Mouse (Mus musculus) gastrocnemius, postnatal 14 days (tissue): ENCODE results near the gene Tas2r125. TPM values are rescaled to one million over a fixed set of nuclear protein-coding genes. Genes with fewer than 3 reads are reported as not detected.
"Not testable (repeated sequence)": the region's sequence is repeated elsewhere in the genome, so short reads cannot be mapped to it uniquely, and the experiment has no call there.

ENCODE experiments used
- DNase-seq: peaks from one replicate; pipeline ENCODE4 v3.0.0; 2021; ENCODE audit warnings: mixed read lengths
- intact Hi-C: fragments of 180-260 bp; cut with DNase I; formaldehyde crosslinking; loops from one replicate; pipeline ENCODE4 v1.15.1; 2025; ENCODE audit warnings: low total_unique reads
- long read RNA-seq, 2 experiments: library from polyadenylated mRNA; stranded (forward); transcript quantifications; one replicate each; pipeline ENCODE4 v2.0.0; 2021
- total RNA-seq, 2 experiments: library from RNA; stranded (reverse); gene quantifications; 2 replicates each; pipeline ENCODE4 v1.2.3; 2021

Tas2r125 gene
- not detected for total RNA-seq
- long read RNA-seq, experiment 1 = 0 reads
- long read RNA-seq, experiment 2 = 0 reads

DNA sequence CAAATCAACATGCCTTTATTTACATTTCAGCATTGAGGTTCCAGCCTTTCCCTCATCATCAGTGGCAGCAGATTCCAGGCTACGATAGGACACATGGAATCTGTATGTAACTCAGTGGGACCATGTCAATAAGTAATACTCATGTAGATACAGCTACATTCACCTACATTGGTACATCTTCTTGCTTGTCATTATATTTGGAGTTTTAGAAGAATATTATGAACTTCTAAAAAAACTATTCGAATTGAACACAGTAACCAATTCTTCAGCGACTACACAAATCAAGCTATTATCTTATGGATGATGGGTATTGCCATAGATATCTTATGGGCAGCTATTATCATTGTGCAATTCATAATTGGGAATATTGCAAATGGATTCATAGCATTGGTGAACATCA is at the start of gene Tas2r125:
Gene Tas2r125 (plus strand): TSS at position 301 of the 400 bp plus-strand sequence.
- intact Hi-C loops = no loop called here
- DNase-seq = no peak

DNA sequence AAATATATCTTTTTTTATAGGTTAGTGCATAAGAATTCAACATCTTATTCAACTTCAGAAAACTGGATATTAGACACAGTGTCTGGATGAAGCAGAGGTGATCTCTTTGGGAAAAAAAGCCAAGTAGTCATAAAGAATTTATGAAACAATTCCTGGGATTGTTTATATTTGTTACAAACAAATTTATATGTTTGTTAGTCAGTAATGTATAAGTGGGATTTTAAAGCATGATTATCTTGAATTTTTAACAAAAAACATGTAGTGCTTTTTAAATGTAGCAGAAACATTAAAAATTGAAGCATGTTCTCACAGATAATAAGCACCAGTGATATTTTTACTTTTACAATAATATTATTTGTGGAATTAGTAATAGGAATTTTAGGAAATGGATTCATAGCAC is 41.7 kb upstream of the Tas2r125 start, which contains the start of gene Tas2r110:
Gene Tas2r110 (plus strand): TSS at position 301 of the 400 bp plus-strand sequence.
- intact Hi-C loops = no loop called here
- DNase-seq = no peak

DNA sequence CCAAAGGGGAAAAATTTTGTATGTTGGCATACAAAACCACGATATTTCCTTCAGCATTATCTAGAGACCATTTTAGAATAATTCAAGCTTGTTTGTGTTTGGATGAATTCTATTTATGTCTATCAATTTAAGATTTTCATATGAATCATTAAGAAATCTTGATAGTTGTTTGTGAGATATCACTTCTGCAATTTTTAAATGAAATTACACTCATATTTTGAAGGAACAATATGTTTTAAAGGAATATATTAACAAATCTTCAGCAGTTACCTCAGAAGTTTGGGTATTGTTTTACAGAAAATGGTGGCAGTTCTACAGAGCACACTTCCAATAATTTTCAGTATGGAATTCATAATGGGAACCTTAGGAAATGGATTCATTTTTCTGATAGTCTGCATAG is 16.7 kb upstream of the Tas2r125 start, which contains the start of gene Tas2r113:
Gene Tas2r113 (plus strand): TSS at position 301 of the 400 bp plus-strand sequence.
- intact Hi-C loops = no loop called here
- no peak for DNase-seq

DNA sequence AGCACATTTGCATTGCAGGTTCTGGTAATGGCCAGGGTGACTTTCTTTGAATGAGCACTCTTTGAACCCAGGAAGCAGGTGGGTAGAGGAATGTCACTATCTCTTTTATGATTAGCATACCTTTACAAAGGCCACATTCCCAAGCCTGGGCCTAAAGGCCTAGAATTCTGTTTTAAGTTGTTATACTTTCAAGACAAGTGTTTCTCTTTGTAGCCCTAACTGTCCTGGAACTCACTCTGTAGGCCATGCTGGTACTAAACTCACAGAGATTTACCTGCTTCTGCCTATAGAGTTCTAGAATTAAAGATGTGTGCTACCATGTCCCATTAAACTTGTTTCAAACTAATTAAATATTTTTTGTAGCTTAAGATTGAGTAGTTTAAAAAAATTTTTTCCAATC is 31.9 kb downstream of the Tas2r125 start:
- intact Hi-C loops, DNase-seq: not testable (repeated sequence)

DNA sequence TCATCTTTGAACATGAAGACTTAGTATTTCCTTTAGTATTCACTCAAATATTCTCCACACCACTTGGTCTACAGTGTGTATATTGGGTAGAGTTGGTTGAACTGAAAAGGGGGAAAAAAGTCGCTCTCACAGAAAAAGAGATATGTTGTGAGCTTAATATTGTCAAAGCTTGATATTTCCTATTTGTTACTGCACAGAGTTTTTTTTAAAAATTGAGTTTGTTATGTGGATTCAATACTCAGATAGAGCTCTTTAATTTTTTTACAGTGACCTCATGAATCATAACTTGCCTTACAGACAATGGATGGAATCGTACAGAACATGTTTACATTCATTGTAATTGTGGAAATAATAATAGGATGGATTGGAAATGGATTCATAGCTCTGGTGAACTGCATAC is 41.4 kb downstream of the Tas2r125 start, which contains the start of gene Tas2r129:
Gene Tas2r129 (plus strand): TSS at position 301 of the 400 bp plus-strand sequence.
- no peak for DNase-seq
- intact Hi-C loops = no loop called here

DNA sequence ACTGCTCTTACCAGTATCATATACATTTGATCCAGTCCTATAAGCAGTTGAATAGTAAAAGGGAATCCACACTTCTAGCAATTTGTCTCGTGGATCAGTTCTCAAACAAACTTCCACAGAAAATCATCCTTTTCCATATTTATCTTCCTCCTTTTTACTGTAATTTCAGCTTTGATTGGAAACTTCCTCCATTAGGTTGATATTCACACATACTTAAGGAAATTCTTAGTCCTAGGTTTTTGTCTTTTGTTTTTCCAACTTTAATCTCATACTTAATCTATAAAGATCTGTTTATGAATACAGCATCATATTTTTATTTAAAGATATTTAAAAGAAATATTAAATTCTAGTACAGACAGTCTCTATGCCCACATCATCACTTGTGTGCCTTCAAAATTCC is 48.4 kb downstream of the Tas2r125 start, which contains the start of gene Tas2r131:
Gene Tas2r131 (minus strand): TSS at position 101 of the 400 bp plus-strand sequence.
- DNase-seq = no peak
- intact Hi-C loops = no loop called here

Other genes with a start within 250 kb of the Tas2r125 start
- not detected for gene Tas2r121, start 208.6 kb upstream of the Tas2r125 start, total RNA-seq
- not detected for gene Tas2r122, start 197.7 kb upstream of the Tas2r125 start, total RNA-seq
- gene Tas2r115, start 171.6 kb upstream of the Tas2r125 start, total RNA-seq = not detected
- not detected for gene Tas2r124, start 154.9 kb upstream of the Tas2r125 start, total RNA-seq
- gene Tas2r102, start 147.5 kb upstream of the Tas2r125 start, total RNA-seq = not detected
- not detected for gene Tas2r136, start 131.5 kb upstream of the Tas2r125 start, total RNA-seq
- gene Tas2r117, start 106.8 kb upstream of the Tas2r125 start, total RNA-seq = not detected
- not detected for gene Tas2r123, start 62.5 kb upstream of the Tas2r125 start, total RNA-seq
- gene Tas2r116, start 54.2 kb upstream of the Tas2r125 start, total RNA-seq = not detected
- not detected for gene Tas2r110, start 41.6 kb upstream of the Tas2r125 start, total RNA-seq
- gene Tas2r113, start 16.6 kb upstream of the Tas2r125 start, total RNA-seq = not detected
- gene Tas2r129, start 41.5 kb downstream of the Tas2r125 start, total RNA-seq = not detected
- gene Tas2r131, start 48.3 kb downstream of the Tas2r125 start, total RNA-seq = not detected
- gene Tas2r109, start 71.3 kb downstream of the Tas2r125 start, total RNA-seq = not detected
- not detected for gene Tas2r103, start 127.5 kb downstream of the Tas2r125 start, total RNA-seq
- not detected for gene Tas2r140, start 146.2 kb downstream of the Tas2r125 start, total RNA-seq
- 10 to 100 TPM; 74.5 to 77.7 TPM for gene Smim10l1, start 195.3 kb downstream of the Tas2r125 start, total RNA-seq